8 mouse cellular contexts compared by ENCODE assay signal in genomic region chr8:46559428-46559827, GRCm38 (mm10). TPM values are rescaled to one million over a fixed set of nuclear protein-coding genes. Genes with fewer than 3 reads are reported as not detected.
DNase-seq lines count a peak whose midpoint lies in the region; TF ChIP-seq lines count a peak whose summit lies in the region.

No protein-coding gene starts in this region.

- peak; percentile 43 for TF ChIP-seq CTCF in left cerebral cortex, adult 2 months (IDR thresholded peaks at IDR 0.05)

- no peak overlapping the region for H3K4me3 ChIP-seq in left cerebral cortex, adult 2 months

- no peak overlapping the region for H3K27ac ChIP-seq in left cerebral cortex, adult 2 months

- intact Hi-C loops in left cerebral cortex, adult 2 months (cut with DNase I): loop anchor here (5.0 kb wide), 1 partner anchor 393 kb away; no protein-coding TSS in a partner anchor

- peak; percentile 59 for DNase-seq in adrenal gland, postnatal 10 days
- no peak for DNase-seq in adrenal gland, adult 2 months
- no peak for DNase-seq in left cerebral cortex, adult 2 months (ENCODE audit: extremely low spot score in 1 of 2, low spot score in 2 of 2)
- no peak for DNase-seq in left cerebral cortex, adult 11 months (ENCODE audit: low spot score)
- peak; percentile 74 for DNase-seq in adrenal gland, postnatal 14 days
- peak; percentile 42 to 47 for DNase-seq in lung, adult 18-20 months
- no peak for DNase-seq in frontal cortex, postnatal 14 days (ENCODE audit: low spot score in 2 of 2)
- DNase-seq in layer of hippocampus, postnatal 36 days: no peak

RNA-seq across cellular contexts. Expression of gene Cenpu, which starts 7.6 kb away (rescaled TPM):
- 1 to 10 TPM; 5.7 to 6.8 TPM for total RNA-seq in adrenal gland, postnatal 10 days (2021)
- 1 to 10 TPM; 1.1 to 1.9 TPM for total RNA-seq in adrenal gland, adult 2 months (2021)
- polyA plus RNA-seq in adrenal gland, adult 2 months (2012; rRNA removed): 0.51 and 1.4 TPM in 2 replicates
- total RNA-seq in left cerebral cortex, adult 2 months (2021): 1 to 10 TPM; 2.0 to 2.3 TPM
- 5.6 and 6.9 TPM in 2 replicates for total RNA-seq in adrenal gland, postnatal 14 days (2021)
- 1 to 10 TPM; 1.2 to 4.0 TPM for total RNA-seq in layer of hippocampus, postnatal 36 days (2021)

RNA-seq across cellular contexts. Expression of gene Primpol, which starts 57.6 kb away (rescaled TPM):
- 10 to 100 TPM; 12.0 to 17.4 TPM for total RNA-seq in adrenal gland, postnatal 10 days (2021)
- 10 to 100 TPM; 12.2 to 16.7 TPM for total RNA-seq in adrenal gland, adult 2 months (2021)
- polyA plus RNA-seq in adrenal gland, adult 2 months (2012; rRNA removed): 0.52 and 0.68 TPM in 2 replicates
- 1 to 10 TPM; 4.6 to 6.1 TPM for total RNA-seq in left cerebral cortex, adult 2 months (2021)
- 10.5 and 13.3 TPM in 2 replicates for total RNA-seq in adrenal gland, postnatal 14 days (2021)
- total RNA-seq in layer of hippocampus, postnatal 36 days (2021): 1 to 10 TPM; 4.2 to 4.8 TPM

RNA-seq across cellular contexts. Expression of gene Casp3, which starts 57.7 kb away (rescaled TPM):
- total RNA-seq in adrenal gland, postnatal 10 days (2021): 10 to 100 TPM; 18.0 to 21.8 TPM
- 10 to 100 TPM; 16.3 to 18.4 TPM for total RNA-seq in adrenal gland, adult 2 months (2021)
- polyA plus RNA-seq in adrenal gland, adult 2 months (2012; rRNA removed): 0.94 and 1.0 TPM in 2 replicates
- total RNA-seq in left cerebral cortex, adult 2 months (2021): 10 to 100 TPM; 13.4 to 13.6 TPM
- 18.6 and 20.2 TPM in 2 replicates for total RNA-seq in adrenal gland, postnatal 14 days (2021)
- 10 to 100 TPM in 1 of 2 experiments, 1 to 10 TPM in 1; 9.8 to 12.7 TPM for total RNA-seq in layer of hippocampus, postnatal 36 days (2021)

Comparison
In these comparisons a context has a peak if more than half of its experiments do, and no peak if none do; other contexts are left out.
1. DNase-seq: peak in adrenal gland, postnatal 10 days (single experiment), adrenal gland, postnatal 14 days (single experiment) and lung, adult 18-20 months (2 of 2); none in adrenal gland, adult 2 months (single experiment), left cerebral cortex, adult 2 months (0 of 2), left cerebral cortex, adult 11 months (single experiment), frontal cortex, postnatal 14 days (0 of 2) and layer of hippocampus, postnatal 36 days (0 of 2).